Comparison of ENCODE assay signal across 7 mouse cellular contexts in the genomic region with DNA sequence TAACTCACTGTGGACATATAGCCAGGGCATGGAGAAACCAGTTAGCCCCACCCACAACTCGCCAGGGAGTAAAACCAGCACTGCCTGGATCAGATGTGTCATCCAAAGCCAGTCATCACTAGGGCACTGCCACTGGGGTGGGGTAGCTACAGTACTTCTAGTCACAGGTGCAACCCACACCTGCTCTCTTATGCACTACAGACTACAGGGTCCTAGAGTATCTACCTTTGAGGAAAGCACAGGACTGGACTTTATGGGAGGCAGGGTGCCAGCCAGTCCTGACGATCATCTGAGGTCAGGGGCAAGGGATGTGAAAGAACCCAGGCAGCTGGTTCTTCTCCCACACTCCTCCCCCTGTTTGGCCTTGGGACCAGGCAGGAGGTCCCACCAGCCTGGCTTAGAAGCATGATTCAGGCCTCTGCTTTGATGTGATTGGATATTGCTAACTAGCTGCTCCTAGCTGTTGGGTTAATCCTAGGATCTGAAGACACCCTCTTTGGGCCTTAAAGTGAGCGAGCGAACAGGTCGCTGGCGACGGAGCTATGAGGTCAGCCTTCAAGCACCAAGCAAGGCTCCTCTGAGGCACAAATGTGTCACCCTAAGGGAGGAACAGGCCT. TPM values are rescaled to one million over a fixed set of nuclear protein-coding genes. Genes with fewer than 3 reads are reported as not detected.
A peak's percentile ranks its signal among the peaks of the same experiment; 100 is the strongest.
DNase-seq lines count a peak whose midpoint lies in the region; ATAC-seq and TF ChIP-seq lines count a peak whose summit lies in the region.

No protein-coding gene starts in this region.

- no peak for TF ChIP-seq POLR2A in ES-Bruce4 (IDR thresholded peaks at IDR 0.05; ENCODE audit: insufficient read depth, low read length)

- no peak for TF ChIP-seq EP300 in ES-Bruce4 (IDR thresholded peaks at IDR 0.05; ENCODE audit: insufficient read depth, low read depth, low read length)

- H3K4me2 ChIP-seq in hindbrain, embryonic 13.5 days: peak overlapping the region; percentile 51
- H3K4me2 ChIP-seq in liver, embryonic 13.5 days: peak overlapping the region; percentile 86

- no peaks in the 10 kb centered on the region for H3K4me1 ChIP-seq in ES-Bruce4 (ENCODE audit: control insufficient read depth, insufficient read depth, low read length)
- peaks cover 37% of the 10 kb centered on the region for H3K4me1 ChIP-seq in forebrain, embryonic 10.5 days
- peaks cover 17% of the 10 kb centered on the region for H3K4me1 ChIP-seq in hindbrain, embryonic 13.5 days (replicated peaks)
- H3K4me1 ChIP-seq in liver, embryonic 13.5 days (replicated peaks): peaks cover 62% of the 10 kb centered on the region

- no peaks in the 10 kb centered on the region for H3K27me3 ChIP-seq in ES-Bruce4 (ENCODE audit: control insufficient read depth, insufficient read depth, low read length, poor library complexity, severe bottlenecking)
- H3K27me3 ChIP-seq in forebrain, embryonic 10.5 days (ENCODE audit: poor library complexity, severe bottlenecking): 0 out of 2 replicates have a peak, but pooled peaks cover 9% of the 10 kb centered on the region
- H3K27me3 ChIP-seq in hindbrain, embryonic 13.5 days: no peaks in the 10 kb centered on the region
- no peaks in the 10 kb centered on the region for H3K27me3 ChIP-seq in liver, embryonic 13.5 days

- no peak for ATAC-seq in hindbrain, embryonic 13.5 days (ENCODE audit: low FRiP score)
- peak; percentile 38 for ATAC-seq in liver, embryonic 13.5 days (ENCODE audit: low read depth)

- DNase-seq in adipocyte (ENCODE audit: low spot score): peak; percentile 75
- DNase-seq in forebrain, embryonic 10.5 days (ENCODE audit: extremely low spot score, low spot score): no peak
- DNase-seq in liver, embryonic 13.5 days: peak; percentile 52
- peak; percentile 24 for DNase-seq in neural tube, embryonic 10.5 days (ENCODE audit: extremely low spot score, low spot score)
- DNase-seq in frontal cortex, postnatal 14 days (ENCODE audit: low spot score in 2 of 2): no peak

- H3K9me3 ChIP-seq in ES-Bruce4 (replicated peaks; ENCODE audit: control insufficient read depth, insufficient read depth, low read length, poor library complexity, severe bottlenecking): no peaks in the 10 kb centered on the region
- no peaks in the 10 kb centered on the region for H3K9me3 ChIP-seq in forebrain, embryonic 10.5 days
- H3K9me3 ChIP-seq in hindbrain, embryonic 13.5 days: no peaks in the 10 kb centered on the region
- no peaks in the 10 kb centered on the region for H3K9me3 ChIP-seq in liver, embryonic 13.5 days (replicated peaks)

- 20% methylated on average over 7 of the region's 7 CpGs for WGBS in forebrain, embryonic 10.5 days
- 28% methylated on average over 7 of the region's 7 CpGs for WGBS in hindbrain, embryonic 13.5 days
- WGBS in liver, embryonic 13.5 days (ENCODE audit: insufficient replicate concordance): 12% methylated on average over 7 of the region's 7 CpGs

- peak overlapping the region; percentile 53 for H3K4me3 ChIP-seq in ES-Bruce4 (ENCODE audit: low read depth, low read length)
- peak overlapping the region; percentile 54 for H3K4me3 ChIP-seq in forebrain, embryonic 10.5 days
- peak overlapping the region; percentile 35 for H3K4me3 ChIP-seq in hindbrain, embryonic 13.5 days
- peak overlapping the region; percentile 66 for H3K4me3 ChIP-seq in liver, embryonic 13.5 days (replicated peaks)

- no peaks in the 10 kb centered on the region for H3K36me3 ChIP-seq in ES-Bruce4 (ENCODE audit: control insufficient read depth, insufficient read depth, low read length, poor library complexity, severe bottlenecking)
- H3K36me3 ChIP-seq in forebrain, embryonic 10.5 days (replicated peaks): peaks cover 31% of the 10 kb centered on the region
- H3K36me3 ChIP-seq in hindbrain, embryonic 13.5 days: peaks cover 24% of the 10 kb centered on the region
- peaks cover 25% of the 10 kb centered on the region for H3K36me3 ChIP-seq in liver, embryonic 13.5 days

- H3K9ac ChIP-seq in ES-Bruce4 (ENCODE audit: low read depth, poor library complexity, severe bottlenecking): peak overlapping the region; percentile 51
- peak overlapping the region; percentile 66 for H3K9ac ChIP-seq in hindbrain, embryonic 13.5 days
- H3K9ac ChIP-seq in liver, embryonic 13.5 days: peak overlapping the region; percentile 78

- no peak for TF ChIP-seq CTCF in ES-Bruce4 (IDR thresholded peaks at IDR 0.05; ENCODE audit: low read depth, low read length)

- 0 out of 2 replicates have a peak overlapping the region, but pooled peaks have one; percentile 2 for H3K27ac ChIP-seq in ES-Bruce4 (ENCODE audit: insufficient read depth, low read length)
- peak overlapping the region; percentile 77 for H3K27ac ChIP-seq in forebrain, embryonic 10.5 days
- no peak overlapping the region for H3K27ac ChIP-seq in hindbrain, embryonic 13.5 days
- peak overlapping the region; percentile 80 for H3K27ac ChIP-seq in liver, embryonic 13.5 days

RNA-seq across cellular contexts. Expression of a gene that starts 4.6 kb away (rescaled TPM):
- polyA plus RNA-seq in ES-Bruce4 (2011; ENCODE audit: insufficient read depth, insufficient read length, low read depth, missing spikeins): 44.8 and 48.5 TPM in 2 replicates
- 64.2 and 66.6 TPM in 2 replicates for polyA plus RNA-seq in forebrain, embryonic 10.5 days (2016; fragmentation: Nextera tagmentation; extraction: Ambion mirVana)
- 51.1 and 53.5 TPM in 2 replicates for polyA plus RNA-seq in hindbrain, embryonic 13.5 days (2015; fragmentation: Nextera tagmentation; extraction: Ambion mirVana)
- 55.0 and 58.0 TPM in 2 replicates for polyA plus RNA-seq in liver, embryonic 13.5 days (2015; fragmentation: Nextera tagmentation; extraction: Ambion mirVana)

RNA-seq across cellular contexts. Expression of a gene that starts 25.8 kb away (rescaled TPM):
- polyA plus RNA-seq in ES-Bruce4 (2011; ENCODE audit: insufficient read depth, insufficient read length, low read depth, missing spikeins): 50.5 and 51.8 TPM in 2 replicates
- polyA plus RNA-seq in forebrain, embryonic 10.5 days (2016; fragmentation: Nextera tagmentation; extraction: Ambion mirVana): 80.6 and 82.7 TPM in 2 replicates
- polyA plus RNA-seq in hindbrain, embryonic 13.5 days (2015; fragmentation: Nextera tagmentation; extraction: Ambion mirVana): 109 and 118 TPM in 2 replicates
- 91.5 and 104 TPM in 2 replicates for polyA plus RNA-seq in liver, embryonic 13.5 days (2015; fragmentation: Nextera tagmentation; extraction: Ambion mirVana)

RNA-seq across cellular contexts. Expression of a gene that starts 25.9 kb away (rescaled TPM):
- polyA plus RNA-seq in ES-Bruce4 (2011; ENCODE audit: insufficient read depth, insufficient read length, low read depth, missing spikeins): 3.3 and 3.4 TPM in 2 replicates
- 15.5 and 15.6 TPM in 2 replicates for polyA plus RNA-seq in forebrain, embryonic 10.5 days (2016; fragmentation: Nextera tagmentation; extraction: Ambion mirVana)
- polyA plus RNA-seq in hindbrain, embryonic 13.5 days (2015; fragmentation: Nextera tagmentation; extraction: Ambion mirVana): 10.3 and 11.2 TPM in 2 replicates
- polyA plus RNA-seq in liver, embryonic 13.5 days (2015; fragmentation: Nextera tagmentation; extraction: Ambion mirVana): 12.2 and 15.5 TPM in 2 replicates

RNA-seq across cellular contexts. Expression of a gene that starts 45.8 kb away (rescaled TPM):
- 42.5 and 55.3 TPM in 2 replicates for polyA plus RNA-seq in ES-Bruce4 (2011; ENCODE audit: insufficient read depth, insufficient read length, low read depth, missing spikeins)
- polyA plus RNA-seq in forebrain, embryonic 10.5 days (2016; fragmentation: Nextera tagmentation; extraction: Ambion mirVana): 81.1 and 84.7 TPM in 2 replicates
- 79.8 and 83.6 TPM in 2 replicates for polyA plus RNA-seq in hindbrain, embryonic 13.5 days (2015; fragmentation: Nextera tagmentation; extraction: Ambion mirVana)
- 138 and 147 TPM in 2 replicates for polyA plus RNA-seq in liver, embryonic 13.5 days (2015; fragmentation: Nextera tagmentation; extraction: Ambion mirVana)

RNA-seq across cellular contexts. Expression of a gene that starts 45.9 kb away (rescaled TPM):
- polyA plus RNA-seq in ES-Bruce4 (2011; ENCODE audit: insufficient read depth, insufficient read length, low read depth, missing spikeins): 5.9 and 6.6 TPM in 2 replicates
- polyA plus RNA-seq in forebrain, embryonic 10.5 days (2016; fragmentation: Nextera tagmentation; extraction: Ambion mirVana): 3.4 and 4.4 TPM in 2 replicates
- 1.2 and 1.8 TPM in 2 replicates for polyA plus RNA-seq in hindbrain, embryonic 13.5 days (2015; fragmentation: Nextera tagmentation; extraction: Ambion mirVana)
- 0.59 and 0.71 TPM in 2 replicates for polyA plus RNA-seq in liver, embryonic 13.5 days (2015; fragmentation: Nextera tagmentation; extraction: Ambion mirVana)

Comparison
In these comparisons a context has a peak if more than half of its experiments do, and no peak if none do; other contexts are left out.
1. DNase-seq: peak in adipocyte (single experiment), liver, embryonic 13.5 days (single experiment) and neural tube, embryonic 10.5 days (single experiment); none in forebrain, embryonic 10.5 days (single experiment) and frontal cortex, postnatal 14 days (0 of 2).
2. Peak in every context shown above with its lines, with median percentiles within 50 percentile points of each other: H3K4me3 ChIP-seq and H3K9ac ChIP-seq.